Comparison of ENCODE assay signal across 8 mouse cellular contexts in the genomic region with DNA sequence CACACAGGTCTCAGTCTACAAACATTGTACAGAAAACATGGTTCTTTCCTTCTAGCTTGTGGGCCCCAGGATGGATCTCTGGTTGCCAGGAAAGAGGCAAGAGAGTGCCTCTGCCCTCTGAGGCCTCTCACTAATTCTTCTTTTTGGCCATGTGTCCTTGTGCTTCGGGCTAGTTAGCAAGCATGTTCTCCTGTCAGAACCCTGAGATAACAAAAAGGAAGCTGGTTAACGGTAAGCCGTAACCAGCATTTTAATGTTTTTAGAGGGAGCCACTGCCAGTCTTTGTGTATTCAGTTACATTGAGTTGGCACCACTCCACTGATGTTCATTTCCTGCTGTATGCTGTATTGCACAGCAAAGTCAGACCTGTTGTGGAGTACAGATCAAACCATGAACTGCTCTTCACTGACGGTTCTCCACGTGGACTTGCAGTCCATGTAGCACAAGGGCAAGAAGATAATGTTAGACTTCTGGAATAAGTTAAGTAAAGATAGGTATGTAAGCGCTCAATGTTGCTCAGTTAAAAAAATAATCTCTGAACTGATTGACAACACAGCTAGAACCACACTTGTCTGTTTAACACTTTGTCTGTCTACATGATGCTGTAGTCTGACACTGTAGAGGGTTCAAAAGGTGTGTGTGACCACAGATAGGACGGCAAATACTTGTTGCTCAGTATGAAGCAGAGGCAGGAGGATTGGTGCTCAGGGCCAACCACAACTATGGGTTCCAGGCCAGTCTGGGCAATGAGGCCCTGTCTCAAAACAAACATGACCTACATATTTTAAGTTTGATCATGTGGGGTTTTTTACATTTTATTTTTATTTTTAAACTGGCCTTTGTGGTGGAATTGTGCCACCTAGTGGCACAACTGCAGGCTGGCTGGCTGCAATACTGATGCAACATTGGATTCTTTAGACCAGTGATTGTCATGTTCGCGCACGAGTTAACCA. TPM values are rescaled to one million over a fixed set of nuclear protein-coding genes. Genes with fewer than 3 reads are reported as not detected.
A peak's percentile ranks its signal among the peaks of the same experiment; 100 is the strongest.
DNase-seq lines count a peak whose midpoint lies in the region; ATAC-seq and TF ChIP-seq lines count a peak whose summit lies in the region.

No protein-coding gene starts in this region.

- TF ChIP-seq CTCF in CH12.LX (conservative IDR thresholded peaks at IDR 0.05 in 1 of 2, IDR thresholded peaks at IDR 0.05 in 1 of 2; ENCODE audit: low read depth in 2 of 2, low read length in 2 of 2) = peak; percentile 76 to 89

- no peak for TF ChIP-seq POLR2A in CH12.LX (IDR thresholded peaks at IDR 0.05; ENCODE audit: low read depth, low read length)

- dilution Hi-C loops in CH12.LX (cut with MboI; ENCODE audit: extremely low pct_ligation_motif_present, extremely low pct_unique_long_range_greater_than_20kb, low sequenced_read_pairs) = no loop called here

- H3K4me1 ChIP-seq in kidney, embryonic 16.5 days (ENCODE audit: insufficient read depth, low read length) = peaks cover 35% of the 10 kb centered on the region
- peaks cover 5 to 24% of the 10 kb centered on the region in 2 experiments for H3K4me1 ChIP-seq in CH12.LX (ENCODE audit: control insufficient read depth in 1 of 2, insufficient read depth in 2 of 2)

- no peak overlapping the region for H3K4me3 ChIP-seq in kidney, embryonic 16.5 days (ENCODE audit: low read length)
- H3K4me3 ChIP-seq in CH12.LX (replicated peaks in 1 of 3; ENCODE audit: low read depth in 2 of 3, low read length in 2 of 3, poor library complexity in 1 of 3) = no peak overlapping the region

- ATAC-seq in kidney, embryonic 16.5 days (ENCODE audit: low FRiP score, low TSS enrichment) = no peak

- in situ Hi-C loops in CH12.LX (cut with MboI; ENCODE audit: low pct_ligation_motif_present, low pct_unique_long_range_greater_than_20kb, low sequenced_read_pairs) = loop anchor here (25.0 kb wide), 1 partner anchor 259 kb away; no protein-coding TSS in a partner anchor

- H3K4me2 ChIP-seq in kidney, embryonic 16.5 days (replicated peaks; ENCODE audit: low read depth, low read length) = no peak overlapping the region
- peak overlapping the region; percentile 29; the same call in 1 of the 2 replicates for H3K4me2 ChIP-seq in CH12.LX (ENCODE audit: insufficient read depth, low read depth, poor library complexity, severe bottlenecking)

- peaks cover 25% of the 10 kb centered on the region; the same call in 1 of the 2 replicates for H3K36me3 ChIP-seq in kidney, embryonic 16.5 days (ENCODE audit: insufficient read depth, low read length)
- peaks cover 33 to 47% of the 10 kb centered on the region in 2 experiments for H3K36me3 ChIP-seq in CH12.LX (replicated peaks in 1 of 2; ENCODE audit: control insufficient read depth in 1 of 2, insufficient read depth in 1 of 2, low read length in 1 of 2)

- TF ChIP-seq RAD21 in CH12.LX (IDR thresholded peaks at IDR 0.05; ENCODE audit: low read depth, low read length) = peak; percentile 86

- no peak for TF ChIP-seq EP300 in CH12.LX (IDR thresholded peaks at IDR 0.05; ENCODE audit: low read length)

- H3K9ac ChIP-seq in kidney, embryonic 16.5 days (replicated peaks; ENCODE audit: low read length) = no peak overlapping the region
- H3K9ac ChIP-seq in CH12.LX (ENCODE audit: insufficient read depth, low read depth) = no peak overlapping the region

- H3K27ac ChIP-seq in kidney, embryonic 16.5 days (ENCODE audit: low read length) = no peak overlapping the region
- H3K27ac ChIP-seq in CH12.LX (ENCODE audit: insufficient read depth, low read depth) = peak overlapping the region; percentile 20; the same call in 1 of the 2 replicates

- no peaks in the 10 kb centered on the region for H3K27me3 ChIP-seq in kidney, embryonic 16.5 days (ENCODE audit: insufficient read depth, low read length)
- H3K27me3 ChIP-seq in CH12.LX (replicated peaks) = no peaks in the 10 kb centered on the region

- 59% methylated on average over 10 of the region's 10 CpGs for WGBS in kidney, embryonic 16.5 days

- no peaks in the 10 kb centered on the region for H3K9me3 ChIP-seq in kidney, embryonic 16.5 days (ENCODE audit: low read length)
- no peaks in the 10 kb centered on the region for H3K9me3 ChIP-seq in CH12.LX (replicated peaks; ENCODE audit: low read length)

- intact Hi-C loops in heart, postnatal 10 days (cut with DNase I) = loop anchor here (2.0 to 10.0 kb wide), 4 partner anchors 131 to 521 kb away; no protein-coding TSS in a partner anchor

- peaks cover 8% of the 10 kb centered on the region for H3K79me2 ChIP-seq in CH12.LX (replicated peaks; ENCODE audit: control insufficient read depth, extremely low read depth, insufficient read depth, poor library complexity, severe bottlenecking)

- peak; percentile 41 for DNase-seq in kidney, adult 11 months
- DNase-seq in CH12.LX (ENCODE audit: extremely low read depth) = peak; percentile 40
- DNase-seq in cerebellum, postnatal 25 days = peak; percentile 19 to 44
- DNase-seq in heart, postnatal 10 days = peak; percentile 42 to 64
- DNase-seq in lung, postnatal 14 days = peak; percentile 42
- no peak for DNase-seq in frontal cortex, postnatal 10 days (ENCODE audit: low spot score in 2 of 2)
- no peak for DNase-seq in adrenal gland, adult 18-20 months (ENCODE audit: low spot score in 2 of 2)

TF ChIP-seq in CH12.LX, 34 proteins besides CTCF, POLR2A, EP300 and RAD21:
- TF ChIP-seq SIN3A (IDR thresholded peaks at IDR 0.05; ENCODE audit: low read length) (no peak), ELF1 (IDR thresholded peaks at IDR 0.05; ENCODE audit: low read depth, low read length) (no peak), TBP (conservative IDR thresholded peaks at IDR 0.05; ENCODE audit: low read depth, low read length) (no peak), POLR2AphosphoS2 (IDR thresholded peaks at IDR 0.05; ENCODE audit: low read depth, low read length) (no peak), ETS1 (conservative IDR thresholded peaks at IDR 0.05; ENCODE audit: low read depth, low read length) (no peak), GABPA (IDR thresholded peaks at IDR 0.05; ENCODE audit: insufficient replicate concordance, low read depth, low read length) (no peak), SMC3 (IDR thresholded peaks at IDR 0.05; ENCODE audit: low read depth, low read length) (peak; percentile 79)

RNA-seq across cellular contexts. Expression of gene Ncoa3, which starts 53.4 kb away (rescaled TPM):
- 19.1 and 22.8 TPM in 2 replicates for polyA plus RNA-seq in kidney, embryonic 16.5 days (2015; fragmentation: Nextera tagmentation; extraction: Ambion mirVana)
- total RNA-seq in CH12.LX (2012; rRNA removed) (17.1 and 19.0 TPM in 2 replicates), CH12.LX (2014; rRNA removed) (11.3 and 13.4 TPM in 2 replicates)
- polyA plus RNA-seq in CH12.LX (2012; ENCODE audit: insufficient read length, low read depth) = 21.0 and 21.9 TPM in 2 replicates
- 10 to 100 TPM; 27.6 to 28.4 TPM for total RNA-seq in heart, postnatal 10 days (2021)
- 10 to 100 TPM; 32.1 to 35.9 TPM for total RNA-seq in adrenal gland, adult 18-20 months (2021)

Comparison
In these comparisons a context has a peak if more than half of its experiments do, and no peak if none do; other contexts are left out.
1. DNase-seq: peak in kidney, adult 11 months (single experiment), CH12.LX (single experiment), cerebellum, postnatal 25 days (2 of 2), heart, postnatal 10 days (2 of 2) and lung, postnatal 14 days (single experiment); none in frontal cortex, postnatal 10 days (0 of 2) and adrenal gland, adult 18-20 months (0 of 2).